Mouse (Mus musculus) thymus, adult 18-20 months (tissue): Measurements from ENCODE around the gene Ccdc88c.

ENCODE experiments used
- DNase-seq, 2 experiments: peaks; one replicate each; pipeline ENCODE4 v3.0.0; 2022; ENCODE audit warnings: mixed read lengths in 2 of 2

The Ccdc88c gene

DNA sequence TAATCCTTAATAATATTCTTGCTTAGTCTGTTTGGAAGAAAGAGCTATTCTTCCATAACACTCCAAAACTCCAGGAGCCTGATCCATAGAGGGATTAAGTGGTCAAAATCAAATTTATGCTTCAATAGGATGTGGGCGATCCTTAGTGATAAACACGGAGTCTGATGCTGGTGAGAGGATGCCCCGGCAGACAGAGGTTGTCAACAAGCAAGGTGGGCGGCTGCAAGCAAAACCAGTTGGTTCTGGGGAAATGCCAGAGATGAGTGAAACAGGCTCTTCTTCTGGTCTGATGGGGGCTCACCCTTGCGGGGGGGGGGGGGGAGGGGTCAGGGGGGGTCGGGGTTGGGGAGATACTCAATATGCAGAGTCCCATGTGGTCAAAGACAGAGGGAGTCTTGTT, 152.9 kb downstream of the Ccdc88c start:
- DNase-seq, result no peak

DNA sequence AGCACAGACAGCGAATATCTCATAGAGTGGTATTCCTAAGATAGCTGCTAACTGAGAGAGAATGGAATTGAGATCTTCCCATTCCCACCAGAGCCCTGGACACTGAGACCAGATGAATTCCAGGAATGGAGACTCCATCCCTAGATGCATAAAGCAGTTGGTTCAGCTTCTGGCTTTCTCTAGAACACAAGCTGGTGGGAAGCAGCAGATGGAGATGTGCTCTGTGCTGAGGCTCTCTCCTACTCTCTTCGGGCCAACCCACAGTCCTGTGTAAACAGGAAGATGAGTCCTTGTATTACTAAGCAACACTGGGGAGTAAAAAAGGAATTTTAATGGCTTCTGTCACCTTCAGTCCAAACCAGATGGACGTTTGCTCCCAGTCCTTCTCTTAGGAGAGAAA, 153.3 kb downstream of the Ccdc88c start:
- no peak for DNase-seq

DNA sequence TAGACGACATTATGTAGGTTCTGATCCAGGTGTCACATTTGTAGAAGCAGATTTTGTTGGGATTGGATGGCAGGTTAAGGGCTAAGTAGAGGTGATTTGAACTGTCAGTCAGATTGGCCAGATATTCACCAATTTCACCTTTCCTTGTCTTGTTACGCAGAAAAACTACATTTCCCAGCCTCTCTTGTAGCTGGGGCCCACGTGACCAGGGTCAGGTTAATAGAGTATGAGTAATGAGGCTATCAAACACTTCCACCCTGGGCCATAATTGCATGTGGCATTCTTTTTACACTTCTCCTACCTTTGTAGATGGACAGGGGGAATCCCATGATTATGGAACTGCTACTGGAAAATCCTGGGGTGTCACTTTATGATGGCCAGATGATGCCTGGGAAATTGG, 155.2 kb downstream of the Ccdc88c start:
- DNase-seq, result no peak

DNA sequence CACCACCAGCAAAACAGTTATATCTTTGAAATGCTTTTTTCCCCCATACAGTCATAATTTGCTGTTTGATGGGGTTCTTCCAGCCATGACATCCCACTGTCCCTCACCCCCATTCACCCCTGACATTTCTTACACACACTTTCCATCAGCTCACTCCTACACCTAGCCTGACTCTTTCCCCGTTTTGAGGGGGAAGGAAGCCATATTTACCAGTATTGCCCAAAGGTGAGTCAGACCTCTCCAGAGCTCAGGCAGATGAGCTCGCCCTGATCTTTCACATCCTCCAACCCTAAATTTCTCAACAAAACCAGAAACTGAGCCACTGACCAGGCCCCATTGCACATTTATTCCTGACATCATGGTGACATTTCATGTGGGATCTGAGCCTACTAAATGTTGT, 157.0 kb downstream of the Ccdc88c start:
- DNase-seq, result no peak

DNA sequence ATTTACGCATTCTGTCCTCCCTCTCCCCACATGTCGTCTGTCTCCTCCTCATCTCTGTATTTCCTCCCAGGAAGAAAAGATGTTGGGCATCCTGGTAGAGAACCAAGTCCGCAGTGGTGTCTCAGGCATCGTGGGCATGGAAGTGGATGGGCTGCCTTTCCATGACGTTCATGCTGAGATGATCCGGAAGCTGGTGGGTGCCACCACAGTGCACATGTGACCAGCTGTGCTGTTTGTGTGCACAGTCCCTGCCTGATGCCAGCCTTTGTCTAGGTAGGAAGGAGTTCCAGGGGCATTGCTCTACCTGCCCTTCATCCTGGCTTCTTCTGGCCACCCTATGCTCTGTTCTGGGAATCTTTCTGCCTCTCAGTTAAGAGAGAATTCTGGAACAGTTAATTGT, 157.6 kb downstream of the Ccdc88c start:
- DNase-seq, result no peak

DNA sequence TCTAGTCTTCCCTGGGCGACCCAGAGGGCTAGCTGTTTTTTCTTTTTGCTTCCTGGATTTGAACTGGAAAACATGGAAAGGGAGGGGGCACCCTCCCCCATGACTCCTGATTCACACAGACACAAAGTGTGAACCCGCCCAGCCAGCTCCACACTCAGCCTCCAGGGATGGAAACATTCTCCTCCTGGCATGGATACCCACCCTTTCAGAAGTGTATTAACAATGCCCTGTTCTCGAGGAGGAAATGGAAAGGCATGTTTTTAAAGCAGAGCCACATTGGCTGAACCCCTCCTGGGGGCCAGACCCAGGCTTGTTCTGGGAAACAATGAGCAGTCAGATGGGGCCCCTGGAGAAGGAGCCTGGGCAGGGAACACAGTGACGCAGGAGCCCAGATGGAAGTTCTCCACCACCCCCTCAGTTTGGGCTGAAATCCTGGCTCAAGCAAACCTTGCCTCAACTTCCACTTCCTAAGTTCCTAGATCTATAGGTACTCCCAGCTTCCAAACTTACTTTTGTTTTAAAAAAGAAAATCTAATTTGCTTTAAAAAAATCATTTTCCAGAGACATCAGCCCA, 160.7 kb downstream of the Ccdc88c start:
- DNase-seq, result no peak

DNA sequence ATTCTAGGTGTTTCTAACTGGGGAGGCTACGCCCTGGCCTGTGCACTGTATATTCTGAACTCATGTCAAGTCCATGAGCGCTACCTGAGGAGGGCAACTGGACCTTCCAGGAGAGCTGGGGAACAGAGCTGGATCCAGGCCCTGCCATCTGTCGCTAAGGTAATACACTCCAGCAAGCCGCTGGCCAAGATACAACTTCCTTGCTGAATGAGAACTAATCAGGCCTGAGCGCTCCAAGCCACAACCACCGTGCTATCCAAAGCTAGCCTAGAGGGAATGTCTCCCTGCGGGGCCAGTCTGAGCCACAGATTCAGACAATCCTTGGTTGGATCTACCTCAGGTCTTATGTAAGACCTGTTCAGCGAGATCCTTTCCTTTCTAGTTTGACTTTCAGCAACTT, 161.8 kb downstream of the Ccdc88c start:
- no peak for DNase-seq

DNA sequence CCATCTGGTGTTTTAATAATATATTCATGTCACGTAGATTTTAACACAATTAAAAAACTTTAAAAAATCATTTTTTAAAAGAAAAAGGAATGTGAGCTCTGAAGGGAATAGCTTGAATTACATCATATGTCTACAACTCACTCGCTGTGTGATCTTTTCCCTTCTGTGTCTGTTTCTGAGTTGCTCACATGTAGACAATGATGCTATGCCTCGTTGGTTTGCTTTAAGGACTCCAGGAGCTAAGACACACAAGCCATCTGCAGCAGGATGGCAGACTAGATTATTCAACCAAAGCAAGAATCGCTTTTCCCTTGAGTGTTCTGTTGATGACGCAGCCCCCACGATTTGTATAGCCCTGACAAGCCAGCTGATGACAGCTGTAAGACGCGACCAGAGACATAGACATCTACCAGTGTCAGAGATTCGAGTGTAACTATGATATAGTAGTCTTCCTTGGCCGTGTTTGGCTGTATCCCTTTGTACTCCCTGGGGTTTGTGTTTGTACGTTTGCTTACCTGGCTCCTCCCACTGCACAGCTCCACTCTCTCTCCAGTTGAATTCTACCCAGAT, 163.3 kb downstream of the Ccdc88c start:
- no peak for DNase-seq

DNA sequence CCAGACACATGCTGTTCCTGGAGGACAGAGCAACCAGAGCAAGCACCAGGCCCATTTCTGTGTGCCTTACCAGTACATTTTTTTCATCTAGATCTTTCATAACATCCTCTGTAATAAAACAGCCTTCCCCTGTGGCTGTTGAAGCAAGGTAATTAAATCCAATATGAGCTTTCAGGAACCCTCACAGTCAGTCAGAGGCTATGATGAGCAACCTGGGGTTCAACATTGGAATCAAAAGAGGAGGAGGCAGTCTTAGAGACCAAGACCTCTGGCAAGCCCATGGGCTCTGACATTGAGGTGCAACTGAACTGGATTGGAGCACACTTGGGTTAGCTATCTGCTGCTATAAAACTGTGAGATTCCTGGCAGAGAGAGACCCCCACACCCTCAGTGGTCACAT, 163.8 kb downstream of the Ccdc88c start:
- no peak for DNase-seq

DNA sequence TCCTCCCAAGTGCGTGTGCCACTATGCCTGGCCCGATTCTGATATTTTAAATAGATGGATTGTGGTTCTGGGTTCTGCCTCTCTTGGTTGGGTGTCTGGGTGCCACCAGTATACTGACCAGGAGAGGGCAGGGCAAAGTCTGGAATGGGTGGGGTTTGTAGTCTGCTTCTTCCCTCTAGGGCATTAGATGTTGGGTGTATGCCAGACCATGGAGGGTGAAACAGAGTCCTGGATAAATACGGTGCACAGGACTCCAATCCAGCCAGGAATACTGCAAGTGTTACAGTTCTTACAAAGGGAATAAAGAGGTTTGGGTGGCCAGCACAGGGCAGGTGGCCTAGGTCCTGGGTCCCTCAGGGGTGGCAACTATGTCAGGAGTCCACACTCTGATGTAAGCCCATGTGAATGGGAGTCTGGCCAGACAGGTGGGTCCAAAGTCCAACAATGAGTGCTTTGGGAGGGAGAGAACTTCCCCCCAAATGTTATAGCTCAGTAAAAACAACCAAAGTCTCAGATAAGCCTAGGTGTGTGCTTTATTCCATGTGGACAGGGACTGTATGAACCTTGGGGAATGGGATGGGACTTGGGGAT, 165.9 kb downstream of the Ccdc88c start:
- DNase-seq, result no peak

DNA sequence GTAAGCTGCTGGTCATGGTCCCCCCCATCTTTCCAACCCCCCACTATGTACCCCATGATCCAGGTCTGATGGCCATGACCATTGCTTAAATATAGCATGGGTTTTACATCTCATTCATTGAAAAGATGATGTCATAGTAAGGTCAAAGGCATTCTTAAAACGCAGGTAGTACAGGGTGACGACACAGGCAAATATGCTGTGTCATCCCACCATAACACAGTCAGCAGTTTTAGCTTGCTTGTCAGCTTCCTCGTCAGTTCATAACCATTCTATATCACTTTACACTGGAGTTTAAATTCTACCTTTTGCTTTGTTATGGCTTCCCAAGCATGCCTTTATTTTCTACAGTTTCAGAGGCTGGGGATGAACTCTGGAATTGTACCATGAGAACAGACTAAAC, 166.6 kb downstream of the Ccdc88c start:
- no peak for DNase-seq
